Mouse (Mus musculus): ENCODE results near the gene Atrnl1. TPM values are rescaled to one million over a fixed set of nuclear protein-coding genes. Genes with fewer than 3 reads are reported as not detected.
A peak's percentile ranks its signal among the peaks of the same experiment; 100 is the strongest.

The Atrnl1 gene
- polyA plus RNA-seq, 1 experiment from 2014 or later, result 8.2 TPM

DNA sequence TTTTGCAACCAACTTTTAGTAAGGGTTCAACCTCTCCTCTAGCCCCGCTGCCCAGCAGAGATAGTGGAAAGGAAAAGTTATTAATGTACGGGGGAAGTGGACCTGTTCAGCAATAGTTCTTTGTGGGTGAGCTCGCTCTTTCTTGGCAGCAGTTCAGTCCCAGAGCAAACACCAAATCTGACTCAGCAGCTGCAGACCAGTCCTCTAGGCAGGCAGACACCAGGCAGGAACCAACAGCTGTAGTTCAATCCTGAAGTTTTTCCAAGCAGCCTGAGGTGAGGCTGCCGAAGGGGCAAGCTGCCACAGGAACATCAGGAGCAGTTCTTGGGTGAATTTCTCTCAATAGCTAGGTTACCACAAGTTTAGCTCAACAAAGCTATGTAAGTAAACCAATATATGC lies 489.5 kb downstream of the Atrnl1 start:
- 89% methylated on average over 4 of the region's 4 CpGs for WGBS
- Histone ChIP-seq H3K4me1 (replicated peaks) (peaks cover 28% of the 10 kb centered on the region), H3K4me2 (no peak overlapping the region), H3K36me3 (no peaks in the 10 kb centered on the region), H3K9me3 (no peaks in the 10 kb centered on the region), H3K27me3 (no peaks in the 10 kb centered on the region), H3K9ac (replicated peaks) (no peak overlapping the region), H3K27ac (no peak overlapping the region; the same call in 1 of the 2 replicates), H3K4me3 (replicated peaks) (no peak overlapping the region)
- no peak for ATAC-seq (ENCODE audit: insufficient number of reproducible peaks, insufficient read depth, low FRiP score, low TSS enrichment, low read depth)

DNA sequence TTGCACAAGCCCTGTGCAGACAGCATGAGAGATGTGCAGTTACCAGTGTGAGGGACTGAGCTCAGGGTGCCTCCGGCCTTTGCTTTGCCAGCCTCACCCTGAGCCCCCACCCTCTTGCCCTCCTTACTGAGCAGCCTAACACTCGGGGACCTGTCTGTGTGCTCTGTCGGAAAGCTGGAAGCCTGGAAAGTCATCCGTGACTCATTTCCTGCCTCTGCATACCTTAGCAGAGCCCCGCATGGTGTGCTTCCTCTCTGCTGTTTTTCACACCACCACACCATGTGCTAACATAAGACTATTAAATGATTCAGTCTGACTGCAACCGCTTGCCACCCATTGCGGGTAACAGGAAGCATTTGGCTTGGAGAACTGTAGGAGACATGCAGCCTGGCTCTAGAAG lies 493.7 kb downstream of the Atrnl1 start:
- H3K4me1 ChIP-seq (replicated peaks), result peaks cover 28% of the 10 kb centered on the region
- no peaks in the 10 kb centered on the region for H3K36me3 ChIP-seq
- no peak overlapping the region for H3K4me3 ChIP-seq (replicated peaks)
- no peak overlapping the region for H3K4me2 ChIP-seq
- no peaks in the 10 kb centered on the region for H3K27me3 ChIP-seq
- H3K27ac ChIP-seq, result peak overlapping the region; percentile 56; the same call in 1 of the 2 replicates
- 22% methylated on average over 7 of the region's 7 CpGs for WGBS
- H3K9me3 ChIP-seq, result no peaks in the 10 kb centered on the region
- H3K9ac ChIP-seq (replicated peaks), result no peak overlapping the region
- ATAC-seq (ENCODE audit: insufficient number of reproducible peaks, insufficient read depth, low FRiP score, low TSS enrichment, low read depth), result peak; percentile 78; the same call in 1 of the 2 replicates

DNA sequence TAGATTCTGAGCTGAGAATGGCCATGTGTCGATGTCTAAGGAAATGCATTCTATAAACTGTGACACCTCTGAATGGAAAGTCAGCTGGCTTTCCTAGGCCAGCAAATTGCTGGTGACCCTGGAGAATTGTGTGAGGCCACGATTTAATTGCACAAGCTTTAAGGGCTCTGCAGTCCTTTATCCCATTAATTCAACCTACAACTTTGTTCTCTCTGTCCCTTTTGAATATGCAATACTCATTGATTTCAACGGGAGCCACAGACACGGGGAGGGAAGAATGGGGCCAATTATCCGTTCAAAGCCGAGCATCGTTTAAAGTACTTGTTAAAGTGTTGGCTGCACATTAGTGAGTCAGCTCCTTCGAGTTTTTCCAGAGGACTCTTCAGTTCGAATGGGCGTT lies 496.8 kb downstream of the Atrnl1 start:
- H3K27me3 ChIP-seq, result no peaks in the 10 kb centered on the region
- no peaks in the 10 kb centered on the region for H3K36me3 ChIP-seq
- no peaks in the 10 kb centered on the region for H3K9me3 ChIP-seq
- no peak for ATAC-seq (ENCODE audit: insufficient number of reproducible peaks, insufficient read depth, low FRiP score, low TSS enrichment, low read depth)
- H3K4me3 ChIP-seq (replicated peaks), result no peak overlapping the region
- no peak overlapping the region for H3K9ac ChIP-seq (replicated peaks)
- peaks cover 44% of the 10 kb centered on the region for H3K4me1 ChIP-seq (replicated peaks)
- no peak overlapping the region for H3K27ac ChIP-seq
- 38% methylated on average over 10 of the region's 10 CpGs for whole genome bisulfite sequencing
- H3K4me2 ChIP-seq, result no peak overlapping the region

DNA sequence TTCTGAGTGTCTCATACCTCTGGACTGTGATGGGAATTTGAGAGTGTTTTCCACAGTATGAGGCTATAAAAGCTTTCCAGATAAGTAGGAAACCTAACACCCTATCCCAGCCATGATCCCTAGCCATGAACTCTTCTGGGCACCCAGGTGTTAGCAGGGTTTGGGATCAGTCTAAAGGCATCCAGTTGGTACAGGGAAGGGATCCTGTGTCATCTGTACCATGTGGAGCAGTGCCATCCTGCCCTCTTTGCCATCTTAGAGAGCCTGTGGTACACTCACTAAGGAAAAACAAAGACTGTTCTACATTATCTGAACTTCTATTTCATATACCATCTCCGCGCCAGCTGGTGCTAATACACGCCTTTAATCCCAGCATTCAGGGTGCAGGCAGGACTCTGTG lies 499.7 kb downstream of the Atrnl1 start:
- no peaks in the 10 kb centered on the region for H3K9me3 ChIP-seq
- no peak overlapping the region for H3K4me3 ChIP-seq (replicated peaks)
- H3K4me1 ChIP-seq (replicated peaks), result peaks cover 26% of the 10 kb centered on the region
- H3K36me3 ChIP-seq, result no peaks in the 10 kb centered on the region
- no peak overlapping the region for H3K4me2 ChIP-seq
- 98% methylated on average over 3 of the region's 3 CpGs for WGBS
- no peak overlapping the region for H3K9ac ChIP-seq (replicated peaks)
- H3K27me3 ChIP-seq, result no peaks in the 10 kb centered on the region
- no peak overlapping the region for H3K27ac ChIP-seq
- no peak for ATAC-seq (ENCODE audit: insufficient number of reproducible peaks, insufficient read depth, low FRiP score, low TSS enrichment, low read depth)

DNA sequence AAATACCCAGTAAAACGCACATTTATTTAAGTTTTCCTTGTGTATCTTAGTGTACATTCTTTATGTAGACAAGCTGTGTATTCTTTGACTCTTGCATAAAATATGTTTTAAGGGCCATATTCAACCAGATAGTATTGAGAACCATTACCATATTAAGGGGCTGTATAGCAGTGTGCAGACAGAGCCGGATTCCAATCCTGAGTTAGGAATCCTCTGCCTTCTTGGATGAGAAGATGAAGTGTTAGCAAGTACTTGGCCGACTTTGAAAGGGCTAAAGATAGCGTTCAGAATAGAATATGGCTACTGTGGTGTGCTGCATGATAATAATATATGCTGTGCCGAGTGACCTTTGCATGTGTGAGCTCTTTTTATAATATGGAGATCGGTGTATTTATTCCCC lies 500.5 kb downstream of the Atrnl1 start:
- no peak for ATAC-seq (ENCODE audit: insufficient number of reproducible peaks, insufficient read depth, low FRiP score, low TSS enrichment, low read depth)
- H3K4me1 ChIP-seq (replicated peaks), result peaks cover 24% of the 10 kb centered on the region; the same call in 1 of the 2 replicates
- no peaks in the 10 kb centered on the region for H3K36me3 ChIP-seq
- H3K9ac ChIP-seq (replicated peaks), result no peak overlapping the region
- no peaks in the 10 kb centered on the region for H3K9me3 ChIP-seq
- no peak overlapping the region for H3K27ac ChIP-seq
- H3K4me2 ChIP-seq, result no peak overlapping the region
- no peak overlapping the region for H3K4me3 ChIP-seq (replicated peaks)
- no peaks in the 10 kb centered on the region for H3K27me3 ChIP-seq
- WGBS, result 93% methylated on average over 6 of the region's 6 CpGs

DNA sequence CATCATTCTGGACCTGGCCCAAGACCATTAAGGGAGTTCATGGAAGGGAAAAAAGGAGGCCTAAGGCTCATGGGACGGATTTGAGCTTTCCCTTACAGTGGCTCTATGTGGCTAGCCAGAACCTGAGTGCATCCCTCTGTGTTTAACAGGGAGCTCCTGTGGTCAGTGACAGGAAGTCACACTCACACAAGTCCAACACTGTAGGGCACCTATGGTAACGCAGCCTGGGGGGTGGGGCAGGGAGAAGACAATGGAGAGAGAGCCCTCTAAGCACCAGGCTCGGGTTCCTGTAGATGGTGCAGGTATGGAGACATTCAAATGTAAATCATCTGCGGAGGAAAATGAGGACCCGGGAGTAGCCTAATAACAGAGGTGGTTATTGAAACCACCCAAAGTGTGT lies 501.3 kb downstream of the Atrnl1 start:
- Histone ChIP-seq H3K27ac (no peak overlapping the region), H3K4me2 (no peak overlapping the region), H3K4me1 (replicated peaks) (peaks cover 24% of the 10 kb centered on the region; the same call in 1 of the 2 replicates), H3K9ac (replicated peaks) (no peak overlapping the region), H3K4me3 (replicated peaks) (no peak overlapping the region), H3K36me3 (no peaks in the 10 kb centered on the region), H3K27me3 (no peaks in the 10 kb centered on the region), H3K9me3 (no peaks in the 10 kb centered on the region)
- 69% methylated on average over 5 of the region's 5 CpGs for WGBS
- ATAC-seq (ENCODE audit: insufficient number of reproducible peaks, insufficient read depth, low FRiP score, low TSS enrichment, low read depth), result no peak

DNA sequence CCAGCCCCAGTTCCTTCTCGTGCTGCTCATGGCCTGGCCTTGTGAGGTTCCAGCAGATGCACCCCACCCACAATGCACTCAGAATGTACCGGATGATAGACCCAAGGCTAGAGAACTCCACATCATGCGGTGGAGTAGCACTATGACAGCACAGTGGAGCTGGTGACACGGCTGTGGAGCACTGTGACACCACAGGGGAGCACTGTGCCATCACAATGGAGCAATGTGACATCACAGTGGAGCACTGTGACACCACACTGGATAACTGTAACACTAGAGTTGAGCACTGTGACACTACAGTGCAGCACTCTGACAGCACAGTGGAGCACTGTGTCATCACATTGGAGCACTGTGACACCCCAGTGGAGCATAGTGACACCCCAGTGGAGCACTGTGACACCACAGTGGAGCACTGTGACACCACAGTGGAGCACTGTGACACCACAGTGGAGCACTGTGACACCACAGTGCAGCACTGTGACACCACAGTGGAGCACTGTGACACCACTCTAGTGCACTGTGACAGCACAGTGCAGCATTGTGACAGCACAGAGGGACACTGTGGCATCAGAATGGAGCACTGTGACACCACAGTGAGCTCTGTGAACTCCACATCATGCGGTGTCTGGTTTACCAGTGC lies 502.4 kb downstream of the Atrnl1 start:
- no peak overlapping the region for H3K4me3 ChIP-seq (replicated peaks)
- ATAC-seq (ENCODE audit: insufficient number of reproducible peaks, insufficient read depth, low FRiP score, low TSS enrichment, low read depth), result peak; percentile 95
- no peaks in the 10 kb centered on the region for H3K27me3 ChIP-seq
- no peaks in the 10 kb centered on the region for H3K36me3 ChIP-seq
- H3K9ac ChIP-seq (replicated peaks), result no peak overlapping the region
- H3K27ac ChIP-seq, result no peak overlapping the region
- H3K4me2 ChIP-seq, result no peak overlapping the region
- no peaks in the 10 kb centered on the region for H3K9me3 ChIP-seq
- H3K4me1 ChIP-seq (replicated peaks), result peaks cover 17% of the 10 kb centered on the region; the same call in 1 of the 2 replicates
- WGBS, result 78% methylated on average over 5 of the region's 5 CpGs

DNA sequence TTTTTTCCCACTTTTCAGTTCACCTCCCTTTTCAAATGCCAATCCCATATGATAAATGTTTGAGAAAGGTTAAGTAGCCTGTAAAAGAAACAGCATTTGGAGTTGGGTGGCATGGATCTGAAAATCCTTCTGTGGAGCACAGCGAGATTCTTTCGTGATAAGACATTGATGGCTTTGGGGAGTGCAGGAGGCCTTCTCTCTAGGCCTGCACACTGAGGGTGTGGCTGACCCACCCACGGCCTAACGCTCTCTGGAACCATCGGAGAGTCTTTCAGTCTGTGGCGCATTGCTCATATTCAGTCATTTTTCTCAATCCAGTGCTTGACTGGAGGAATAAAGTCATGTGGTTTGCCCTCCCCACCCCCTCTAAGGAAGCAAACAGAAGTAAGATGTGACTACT lies 506.8 kb downstream of the Atrnl1 start:
- H3K27ac ChIP-seq, result no peak overlapping the region
- WGBS, result 91% methylated on average over 6 of the region's 6 CpGs
- peaks cover 11% of the 10 kb centered on the region for H3K27me3 ChIP-seq
- no peak for ATAC-seq (ENCODE audit: insufficient number of reproducible peaks, insufficient read depth, low FRiP score, low TSS enrichment, low read depth)
- H3K4me2 ChIP-seq, result no peak overlapping the region
- H3K4me1 ChIP-seq (replicated peaks), result peaks cover 42% of the 10 kb centered on the region
- H3K9ac ChIP-seq (replicated peaks), result no peak overlapping the region
- H3K4me3 ChIP-seq (replicated peaks), result no peak overlapping the region
- H3K36me3 ChIP-seq, result no peaks in the 10 kb centered on the region
- no peaks in the 10 kb centered on the region for H3K9me3 ChIP-seq

DNA sequence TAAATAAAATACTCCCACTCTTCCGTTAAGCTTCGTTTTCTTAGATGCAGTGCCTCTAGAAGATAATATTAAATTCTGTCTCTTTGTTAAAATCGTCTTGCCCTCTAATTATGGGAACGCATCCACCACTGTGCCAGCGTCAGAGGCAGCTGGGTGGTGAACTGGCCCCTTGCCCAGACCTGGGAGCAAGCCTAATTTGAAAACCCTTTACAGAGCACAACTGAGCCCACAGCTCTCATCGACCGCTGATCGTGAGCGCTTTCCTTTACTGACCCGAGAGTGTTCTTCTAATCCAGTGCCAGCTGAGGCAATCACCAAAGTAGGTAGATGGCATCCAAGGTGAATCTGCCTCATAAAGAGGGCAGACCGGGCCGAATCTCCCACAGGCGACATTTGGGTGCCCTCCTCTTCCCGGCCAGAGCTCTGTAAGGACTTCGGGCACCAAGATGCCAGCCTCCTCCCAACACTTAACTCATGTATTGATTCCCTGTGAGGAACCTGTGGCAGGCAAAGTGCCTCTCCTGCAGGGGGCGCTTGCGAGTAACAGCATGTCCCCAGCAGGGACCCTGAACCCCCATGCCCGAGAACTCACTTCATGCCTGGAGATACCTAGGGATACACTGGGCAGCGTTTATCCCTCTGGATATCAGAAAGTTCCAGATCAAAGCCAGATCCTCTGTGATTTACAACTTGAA lies 507.5 kb downstream of the Atrnl1 start:
- no peak for ATAC-seq (ENCODE audit: insufficient number of reproducible peaks, insufficient read depth, low FRiP score, low TSS enrichment, low read depth)
- no peaks in the 10 kb centered on the region for H3K9me3 ChIP-seq
- H3K4me1 ChIP-seq (replicated peaks), result peaks cover 42% of the 10 kb centered on the region
- H3K27me3 ChIP-seq, result peaks cover 14% of the 10 kb centered on the region
- H3K4me3 ChIP-seq (replicated peaks), result no peak overlapping the region
- H3K4me2 ChIP-seq, result no peak overlapping the region
- no peak overlapping the region for H3K27ac ChIP-seq
- WGBS, result 89% methylated on average over 19 of the region's 19 CpGs
- H3K9ac ChIP-seq (replicated peaks), result no peak overlapping the region
- no peaks in the 10 kb centered on the region for H3K36me3 ChIP-seq

DNA sequence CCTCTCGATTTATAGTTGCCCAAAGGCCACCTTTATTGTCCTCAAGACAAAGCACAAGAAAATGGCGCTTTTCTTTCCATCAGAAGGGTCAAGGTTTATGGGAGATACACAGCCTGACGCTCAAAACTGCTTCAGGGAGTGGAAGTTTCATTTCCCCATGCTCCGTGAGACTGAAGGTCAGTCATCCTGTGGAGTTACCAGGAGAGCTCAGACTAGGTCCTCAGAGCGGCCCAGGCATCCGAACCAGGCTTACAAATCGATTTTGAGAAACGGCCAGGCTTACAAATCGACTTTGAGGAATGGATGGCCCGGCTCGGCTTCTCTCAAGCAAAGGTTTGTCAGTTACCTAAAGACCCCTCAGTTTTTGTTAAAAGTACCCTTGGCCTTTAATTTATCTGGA lies 508.0 kb downstream of the Atrnl1 start:
- Histone ChIP-seq H3K4me2 (no peak overlapping the region), H3K9me3 (no peaks in the 10 kb centered on the region), H3K4me3 (replicated peaks) (no peak overlapping the region), H3K36me3 (no peaks in the 10 kb centered on the region), H3K27ac (peak overlapping the region; percentile 80), H3K9ac (replicated peaks) (no peak overlapping the region), H3K27me3 (peaks cover 14% of the 10 kb centered on the region), H3K4me1 (replicated peaks) (peaks cover 42% of the 10 kb centered on the region)
- no peak for ATAC-seq (ENCODE audit: insufficient number of reproducible peaks, insufficient read depth, low FRiP score, low TSS enrichment, low read depth)
- 69% methylated on average over 11 of the region's 11 CpGs for WGBS

DNA sequence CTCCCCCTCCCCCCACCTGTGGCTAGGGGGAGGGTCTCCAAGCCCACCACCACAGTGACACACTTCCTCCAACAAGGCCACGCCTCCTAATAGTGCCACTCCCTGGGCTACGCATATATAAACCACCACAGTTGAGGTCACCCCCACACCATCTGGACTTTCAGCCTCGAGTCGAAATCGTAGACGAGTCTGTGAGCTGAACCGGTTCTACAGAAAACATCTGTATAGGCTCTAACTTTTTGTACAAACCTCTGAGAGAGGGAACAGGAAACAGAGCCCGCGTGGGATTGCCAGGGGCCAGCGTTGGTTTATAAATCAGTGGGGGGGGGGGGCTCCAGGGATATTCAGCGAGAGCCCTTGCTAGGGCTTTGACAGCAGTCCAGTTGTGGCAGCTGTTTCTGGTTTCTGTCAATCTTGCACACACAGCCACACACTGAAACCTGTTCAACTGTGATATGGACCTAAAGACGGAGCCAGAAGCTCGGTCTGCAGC lies 508.9 kb downstream of the Atrnl1 start:
- Histone ChIP-seq H3K36me3 (no peaks in the 10 kb centered on the region), H3K9me3 (no peaks in the 10 kb centered on the region), H3K9ac (replicated peaks) (no peak overlapping the region), H3K4me3 (replicated peaks) (no peak overlapping the region), H3K4me2 (peak overlapping the region; percentile 47), H3K27me3 (peaks cover 14% of the 10 kb centered on the region), H3K4me1 (replicated peaks) (peaks cover 44% of the 10 kb centered on the region), H3K27ac (peak overlapping the region; percentile 80)
- peak; percentile 81 for ATAC-seq (ENCODE audit: insufficient number of reproducible peaks, insufficient read depth, low FRiP score, low TSS enrichment, low read depth)
- WGBS, result 5% methylated on average over 13 of the region's 13 CpGs
